Mouse (Mus musculus): ENCODE results near the gene Gm49405.
A peak's percentile ranks its signal among the peaks of the same experiment; 100 is the strongest.
"Not testable (repeated sequence)": the region's sequence is repeated elsewhere in the genome, so short reads cannot be mapped to it uniquely, and the experiment has no call there.

The Gm49405 gene

DNA sequence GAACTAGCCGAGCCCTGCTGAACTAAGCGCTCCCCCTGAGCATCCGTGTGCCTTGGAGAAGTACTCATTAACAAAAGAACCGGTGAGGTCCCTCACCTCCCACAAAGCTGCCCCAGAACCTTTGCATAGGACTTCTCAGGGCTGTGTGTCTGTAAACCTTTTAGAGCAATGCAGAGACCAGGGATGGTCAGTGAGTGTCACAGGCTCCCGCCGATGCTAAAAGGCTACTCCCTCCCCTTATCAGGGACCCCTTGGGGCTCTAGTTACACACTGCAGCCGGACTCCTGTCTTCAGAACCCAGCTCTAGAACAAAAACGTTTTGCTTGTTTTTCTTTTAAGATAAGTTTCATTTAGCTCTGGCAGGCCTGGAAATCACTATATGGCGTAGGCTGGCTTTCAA is 12.6 kb downstream of the Gm49405 start:
- no peak for DNase-seq (ENCODE audit: low spot score in 2 of 2)

DNA sequence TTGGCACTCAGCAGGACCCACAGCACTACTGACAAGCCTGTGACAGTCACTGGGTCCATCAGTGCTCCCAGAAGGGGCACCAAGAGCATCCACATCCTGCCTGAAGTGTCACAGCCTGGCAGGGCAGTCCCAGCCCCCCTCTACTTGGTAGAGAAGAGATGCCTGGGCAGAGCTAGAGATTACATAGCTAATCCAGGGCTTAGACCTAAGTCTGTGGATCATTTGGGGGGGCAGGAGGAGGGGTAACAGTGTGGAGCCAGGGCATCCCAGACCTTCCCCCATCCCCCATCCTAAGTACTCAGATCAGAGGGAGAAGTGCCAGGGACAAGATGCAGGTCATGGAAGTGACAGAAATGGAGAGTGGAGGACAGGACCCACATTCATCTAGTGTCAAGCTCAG is 14.4 kb downstream of the Gm49405 start:
- no peak for DNase-seq (ENCODE audit: low spot score in 2 of 2)

- no peak for DNase-seq (ENCODE audit: low spot score in 2 of 2)
Observed at GRCm38 (mm10) chr19:4015635-4016034, 15.2 kb downstream of the Gm49405 start.

GRCm38 (mm10) chr19:4017921-4018587 is 17.6 kb downstream of the Gm49405 start:
- no peak for DNase-seq (ENCODE audit: low spot score in 2 of 2)

DNA sequence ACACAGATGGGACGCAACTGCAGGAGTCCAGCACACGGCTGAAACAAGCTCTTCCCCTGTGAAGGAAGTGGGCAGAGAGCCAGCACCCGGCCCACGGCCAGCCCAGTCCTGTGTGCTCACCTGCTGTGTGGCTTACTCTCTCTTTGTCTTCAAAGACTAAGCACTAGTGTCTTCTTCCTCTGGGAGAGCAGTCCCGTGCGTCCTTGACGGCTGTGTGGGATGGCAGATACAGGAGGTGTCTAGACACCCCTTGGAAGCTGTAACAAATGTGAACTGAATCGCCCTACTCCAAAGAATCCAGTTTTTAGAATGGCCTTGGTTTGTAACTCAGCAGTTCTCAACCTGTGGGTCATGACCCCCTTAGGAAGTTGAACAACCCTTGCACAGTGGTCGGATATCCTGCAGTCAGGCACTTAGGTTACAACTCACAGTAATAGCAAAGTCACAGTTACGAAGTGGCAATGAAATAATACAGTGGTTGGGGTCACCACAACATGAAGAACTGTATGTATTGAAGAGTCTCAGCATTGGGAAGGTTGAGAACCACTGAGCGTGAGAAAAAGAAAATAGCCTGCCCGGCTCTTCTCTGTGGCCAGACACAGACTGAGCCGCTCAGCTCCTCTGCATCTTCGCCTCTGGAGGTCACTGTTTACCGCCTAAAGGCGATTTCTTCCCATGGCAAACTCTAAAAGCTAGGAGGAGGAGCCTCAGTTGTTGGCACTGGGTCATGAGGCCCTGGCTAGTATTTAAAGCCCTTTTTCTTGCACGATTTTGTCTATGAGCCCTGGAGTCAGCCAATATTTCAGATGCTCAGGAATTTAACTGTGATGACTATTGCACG is 18.5 kb downstream of the Gm49405 start:
- DNase-seq (ENCODE audit: low spot score in 2 of 2), result peak; percentile 71 to 76

GRCm38 (mm10) chr19:4023185-4023584 is 22.8 kb downstream of the Gm49405 start:
- DNase-seq (ENCODE audit: low spot score in 2 of 2), result no peak

DNA sequence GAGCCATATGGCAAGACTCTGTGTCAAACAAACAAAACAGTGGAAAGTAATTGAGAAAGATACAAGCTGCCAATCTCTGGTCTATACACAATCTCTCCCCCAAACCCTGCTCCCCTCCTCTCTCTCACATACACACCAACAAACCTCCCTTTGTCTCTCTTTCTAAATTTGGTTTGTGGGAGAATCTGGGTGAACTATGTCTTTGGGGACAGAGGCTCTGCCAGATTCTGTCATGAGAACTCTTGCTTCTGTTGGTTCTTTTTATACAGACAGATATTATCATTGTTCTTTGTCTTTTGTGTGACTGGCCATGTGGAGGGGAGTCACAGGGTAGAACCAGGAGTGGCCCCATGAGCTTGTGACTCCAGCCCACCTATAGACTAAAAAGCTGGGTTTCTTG is 27.1 kb downstream of the Gm49405 start:
- no peak for DNase-seq (ENCODE audit: low spot score in 2 of 2)

- DNase-seq (ENCODE audit: low spot score in 2 of 2), result no peak
Observed at GRCm38 (mm10) chr19:4032668-4033067, 32.2 kb downstream of the Gm49405 start.

DNA sequence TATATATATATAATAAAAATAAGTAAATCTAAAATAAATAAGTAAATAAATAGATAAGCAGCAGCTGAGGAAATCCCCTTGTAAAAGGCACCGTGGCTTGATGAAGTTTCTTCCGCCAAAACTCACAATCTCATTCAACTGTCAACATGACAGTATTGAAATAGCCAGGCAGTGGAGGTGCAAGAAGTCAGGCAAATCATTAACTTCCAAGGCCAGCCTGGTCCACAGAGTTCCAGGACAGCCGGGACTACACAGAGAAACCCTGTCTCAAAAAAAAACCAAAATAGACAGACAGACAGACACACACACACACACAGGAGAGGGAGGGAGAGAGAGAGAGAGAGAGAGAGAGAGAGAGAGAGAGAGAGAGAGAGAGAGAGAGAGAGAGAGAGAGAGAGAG is 32.9 kb downstream of the Gm49405 start:
- no peak for DNase-seq (ENCODE audit: low spot score in 2 of 2)

DNA sequence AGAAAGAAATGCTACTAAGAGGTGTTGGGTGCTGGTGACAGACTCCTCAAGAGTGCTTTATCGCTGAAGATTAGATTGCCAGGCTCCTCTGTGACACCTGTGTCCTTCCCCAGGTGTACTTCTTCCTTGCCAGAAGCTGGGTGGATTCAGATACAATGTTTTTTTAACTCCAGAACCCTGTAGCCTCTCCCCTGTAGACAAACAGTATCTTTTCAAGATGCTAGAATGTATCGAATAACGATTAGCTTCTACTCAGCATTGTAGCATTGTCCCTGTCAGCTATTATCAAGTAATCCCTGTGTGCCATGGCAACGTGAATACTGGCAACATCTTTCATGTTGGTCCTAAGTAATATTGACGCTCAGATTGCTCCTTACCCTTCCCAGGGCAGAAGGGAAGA is 33.3 kb downstream of the Gm49405 start:
- DNase-seq (ENCODE audit: low spot score in 2 of 2), result no peak

GRCm38 (mm10) chr19:4036327-4037045 is 36.1 kb downstream of the Gm49405 start:
- no peak for DNase-seq (ENCODE audit: low spot score in 2 of 2)

DNA sequence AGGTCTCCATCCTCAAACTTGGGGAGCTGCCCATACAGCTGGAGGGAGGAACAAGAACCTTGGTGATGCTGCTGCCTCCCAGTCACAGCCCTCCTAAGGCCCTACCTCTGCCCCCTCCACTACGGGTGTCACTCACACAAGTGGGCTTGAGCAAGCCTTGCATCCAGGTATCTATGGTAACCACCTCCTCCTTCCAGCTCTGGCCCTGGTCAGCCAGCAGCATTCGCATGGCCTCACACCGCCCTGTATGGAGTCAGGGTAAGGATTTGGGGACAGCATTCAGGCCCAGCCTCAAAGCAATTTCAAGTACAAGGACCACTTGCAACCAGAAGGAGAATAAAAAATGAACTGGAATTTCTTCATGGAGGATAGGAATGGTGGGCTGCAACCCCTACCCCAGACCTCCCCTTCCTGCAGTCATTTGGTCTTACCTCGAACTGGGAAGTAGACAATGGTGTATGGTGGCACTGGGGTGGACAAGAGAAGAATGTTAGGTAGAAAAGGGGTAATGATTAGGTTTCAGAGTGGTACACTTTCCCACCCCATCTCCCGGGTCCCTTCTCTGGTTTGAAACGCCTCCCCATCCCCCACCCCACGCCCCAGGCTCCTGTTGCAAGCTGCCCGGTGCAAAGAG is 36.8 kb downstream of the Gm49405 start:
- DNase-seq (ENCODE audit: low spot score in 2 of 2), result not testable (repeated sequence)

- DNase-seq (ENCODE audit: low spot score in 2 of 2), result peak; percentile 88 to 89
Observed at GRCm38 (mm10) chr19:4037788-4038232, 37.4 kb downstream of the Gm49405 start, which contains the start of gene Gstp1. Gene Gstp1, minus strand, starts transcription at chr19:4037985.

- not testable (repeated sequence) for DNase-seq (ENCODE audit: low spot score in 2 of 2)
Observed at GRCm38 (mm10) chr19:4040941-4041340, 40.5 kb downstream of the Gm49405 start.

GRCm38 (mm10) chr19:4041500-4041899 is 41.1 kb downstream of the Gm49405 start:
- not testable (repeated sequence) for DNase-seq (ENCODE audit: low spot score in 2 of 2)

DNA sequence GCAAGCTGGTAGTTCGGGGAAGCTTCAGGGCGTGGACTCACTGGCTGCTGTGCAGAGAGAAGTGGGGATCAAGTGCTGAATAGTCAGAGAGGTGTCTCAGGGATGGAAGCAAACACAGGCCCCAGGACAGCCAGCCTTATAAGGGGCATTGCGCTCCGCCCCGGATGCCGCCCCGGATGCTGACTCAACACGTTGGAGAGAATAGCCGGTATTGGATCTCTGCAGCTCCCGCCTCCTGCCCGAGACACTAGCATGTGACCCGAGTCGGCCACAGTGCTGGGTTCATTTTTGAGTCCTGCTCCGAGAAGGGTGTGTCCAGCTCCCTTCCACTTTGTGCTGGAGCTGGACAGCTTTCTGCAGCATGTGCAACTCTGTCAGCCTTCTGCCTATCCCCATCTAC is 41.7 kb downstream of the Gm49405 start:
- DNase-seq (ENCODE audit: low spot score in 2 of 2), result no peak

DNA sequence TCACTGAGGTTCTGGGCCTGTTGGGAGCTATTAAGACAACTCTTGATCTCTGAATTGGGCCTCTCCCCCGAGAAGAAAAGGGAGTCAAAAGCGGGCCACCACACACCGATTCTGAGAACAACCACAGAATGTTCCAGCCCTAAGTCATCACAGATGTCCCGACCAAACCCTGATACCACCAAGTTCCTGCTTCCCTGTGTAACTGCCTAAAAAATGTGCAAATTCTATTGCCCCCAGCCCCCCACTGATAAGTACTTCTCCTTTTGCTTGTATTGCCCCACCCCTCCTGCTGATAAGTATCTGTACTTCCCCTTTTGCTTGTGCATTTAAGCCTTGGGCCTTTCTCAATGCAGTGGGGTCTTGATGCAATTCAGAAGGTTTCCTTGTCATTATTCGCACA is 43.7 kb downstream of the Gm49405 start:
- not testable (repeated sequence) for DNase-seq (ENCODE audit: low spot score in 2 of 2)

DNA sequence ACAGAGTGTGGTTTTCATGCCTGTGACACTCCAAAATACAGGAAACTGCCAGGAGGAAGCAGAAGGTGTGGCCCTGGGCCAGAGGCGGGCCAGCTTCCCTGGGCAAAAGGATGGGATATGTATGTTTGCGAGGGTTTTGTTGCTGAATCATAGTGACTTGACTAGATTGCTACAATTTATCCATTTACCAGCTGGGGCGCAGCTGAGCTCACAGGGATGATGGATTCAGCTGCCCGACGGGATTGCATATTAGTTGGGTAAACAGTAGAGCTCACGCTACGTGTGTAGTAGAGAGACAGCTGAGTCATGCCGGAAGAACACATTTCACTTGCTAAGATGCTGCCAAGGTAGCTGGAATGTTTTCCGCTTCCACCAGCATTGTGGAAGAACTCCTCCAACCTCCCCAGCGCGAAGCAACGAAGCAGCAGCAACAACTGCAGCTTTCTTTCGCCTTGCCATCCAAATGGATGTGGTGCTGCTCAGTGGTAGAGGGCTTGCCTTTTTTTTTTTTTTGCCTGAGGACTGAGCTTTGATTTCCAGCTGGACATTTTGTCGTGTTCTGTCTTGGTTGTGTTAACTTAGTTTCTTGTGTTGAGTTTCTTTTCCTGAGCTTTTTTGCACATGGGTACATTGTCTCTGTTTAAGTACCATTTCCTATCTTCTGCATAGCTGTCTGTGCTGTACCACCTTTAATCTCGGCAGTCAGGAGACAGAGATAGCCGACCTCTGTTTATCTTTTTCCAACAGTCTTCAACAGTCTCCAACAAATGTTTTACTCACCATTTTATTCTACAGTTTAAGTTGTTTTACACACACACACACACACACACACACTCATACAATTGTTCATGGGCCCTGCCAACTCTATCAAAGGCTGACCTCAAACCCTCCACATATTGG is 45.8 kb downstream of the Gm49405 start, which contains the start of gene Gstp2:
TSS of gene Gstp2 (minus strand) at position 58 of the 900 bp plus-strand sequence.
- peak; percentile 29 to 61 for DNase-seq (ENCODE audit: low spot score in 2 of 2)

DNA sequence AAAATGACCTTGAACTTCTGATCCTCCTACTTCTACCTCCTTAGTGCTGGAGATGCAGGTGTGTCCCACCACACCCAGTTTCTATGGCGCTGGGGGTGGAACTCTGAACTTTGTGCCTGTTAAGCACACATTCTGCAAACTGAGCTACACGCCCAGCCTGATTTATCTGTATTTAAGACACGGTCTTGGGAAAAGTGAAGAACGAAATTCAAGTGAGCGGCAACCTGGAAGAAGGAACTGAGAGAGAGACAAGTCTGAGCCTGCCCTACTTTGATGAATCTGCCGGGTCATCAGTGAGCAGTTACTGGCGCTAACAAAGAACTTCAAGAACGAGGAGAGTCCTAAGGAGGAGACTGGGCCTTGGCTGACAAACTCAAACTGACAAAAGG is 46.4 kb downstream of the Gm49405 start:
- peak; percentile 26 to 49 for DNase-seq (ENCODE audit: low spot score in 2 of 2)

- DNase-seq (ENCODE audit: low spot score in 2 of 2), result peak; percentile 71 to 81
Observed at GRCm38 (mm10) chr19:4047859-4048258, 47.4 kb downstream of the Gm49405 start.

- DNase-seq (ENCODE audit: low spot score in 2 of 2), result not testable (repeated sequence)
Observed at GRCm38 (mm10) chr19:4049069-4049468, 48.6 kb downstream of the Gm49405 start.
